Mouse (Mus musculus) thymus, postnatal 25 days (tissue): ENCODE measurements around the gene Tgfbr3.
A peak's percentile ranks its signal among the peaks of the same experiment; 100 is the strongest.
"Not testable (repeated sequence)": the region's sequence is repeated elsewhere in the genome, so short reads cannot be mapped to it uniquely, and the experiment has no call there.

Source experiments
- DNase-seq: peaks from one replicate; pipeline ENCODE4 v3.0.0; 2022

Tgfbr3 gene

GRCm38 (mm10) chr5:107276186-107276585, 13.2 kb downstream of the Tgfbr3 start:
- DNase-seq, result no peak

- no peak for DNase-seq
These were observed 17.0 kb downstream of the Tgfbr3 start for GRCm38 (mm10) chr5:107272252-107273028.

GRCm38 (mm10) chr5:107269006-107269328, 20.5 kb downstream of the Tgfbr3 start:
- DNase-seq, result no peak

DNA sequence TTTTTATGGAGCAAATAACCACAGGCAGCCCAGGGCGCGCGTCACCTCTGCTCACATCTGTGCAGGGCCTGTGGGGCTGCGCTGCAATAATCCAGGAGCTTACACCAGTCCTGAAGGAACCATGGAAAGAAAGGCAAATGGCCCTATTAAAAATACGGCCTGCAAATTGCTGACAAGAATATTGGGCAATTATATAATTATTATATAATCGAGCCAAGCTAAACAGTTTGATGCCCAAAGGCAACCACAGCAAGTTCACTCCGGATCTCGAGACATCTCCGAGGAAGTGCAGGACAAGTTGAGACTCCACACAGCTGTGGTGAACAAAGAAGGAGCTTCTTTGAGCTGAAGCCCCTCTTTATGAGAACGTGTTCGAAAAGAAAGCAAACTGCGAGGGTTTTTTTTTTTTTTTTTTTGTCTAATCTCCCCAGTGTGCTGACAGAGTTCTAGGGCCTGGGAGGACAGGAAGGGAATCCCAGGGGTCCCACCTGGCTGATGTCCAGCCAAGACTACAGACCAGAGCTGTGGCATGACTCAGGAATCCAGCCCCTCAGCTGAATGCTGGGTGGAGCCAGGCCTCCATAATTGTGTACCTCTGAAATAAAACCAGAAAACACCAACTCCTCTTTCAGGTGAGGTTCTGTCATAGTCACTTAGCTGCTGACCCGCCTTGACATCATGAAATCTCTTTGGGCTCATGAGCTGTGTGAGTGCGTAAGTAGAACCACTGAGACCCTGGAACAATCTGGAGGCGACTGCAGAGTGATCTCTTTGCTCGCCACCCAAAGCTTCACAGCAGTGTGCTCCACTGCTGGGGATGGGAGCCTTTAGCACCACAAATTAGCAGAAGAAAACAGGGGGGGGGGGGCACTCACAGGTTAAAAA, 21.1 kb downstream of the Tgfbr3 start:
- no peak for DNase-seq

DNA sequence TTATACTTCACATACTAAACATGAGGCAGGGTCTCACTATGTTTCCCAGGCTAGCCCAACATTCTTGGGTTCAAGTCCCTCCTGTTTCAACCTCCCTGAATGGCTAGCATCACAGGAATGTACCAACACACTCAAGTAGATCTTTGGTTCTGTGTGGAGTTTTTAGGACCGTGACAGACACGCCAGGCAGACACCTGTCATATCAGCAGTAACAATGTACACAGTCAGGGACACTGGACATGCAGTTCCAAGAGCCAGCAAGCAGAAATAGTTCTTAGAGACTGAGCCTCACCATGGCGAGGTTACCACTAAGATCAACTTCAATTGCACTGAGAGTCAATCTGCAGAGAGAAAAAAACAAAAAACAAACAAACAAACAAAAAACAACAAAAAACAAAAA, 22.9 kb downstream of the Tgfbr3 start:
- no peak for DNase-seq

DNA sequence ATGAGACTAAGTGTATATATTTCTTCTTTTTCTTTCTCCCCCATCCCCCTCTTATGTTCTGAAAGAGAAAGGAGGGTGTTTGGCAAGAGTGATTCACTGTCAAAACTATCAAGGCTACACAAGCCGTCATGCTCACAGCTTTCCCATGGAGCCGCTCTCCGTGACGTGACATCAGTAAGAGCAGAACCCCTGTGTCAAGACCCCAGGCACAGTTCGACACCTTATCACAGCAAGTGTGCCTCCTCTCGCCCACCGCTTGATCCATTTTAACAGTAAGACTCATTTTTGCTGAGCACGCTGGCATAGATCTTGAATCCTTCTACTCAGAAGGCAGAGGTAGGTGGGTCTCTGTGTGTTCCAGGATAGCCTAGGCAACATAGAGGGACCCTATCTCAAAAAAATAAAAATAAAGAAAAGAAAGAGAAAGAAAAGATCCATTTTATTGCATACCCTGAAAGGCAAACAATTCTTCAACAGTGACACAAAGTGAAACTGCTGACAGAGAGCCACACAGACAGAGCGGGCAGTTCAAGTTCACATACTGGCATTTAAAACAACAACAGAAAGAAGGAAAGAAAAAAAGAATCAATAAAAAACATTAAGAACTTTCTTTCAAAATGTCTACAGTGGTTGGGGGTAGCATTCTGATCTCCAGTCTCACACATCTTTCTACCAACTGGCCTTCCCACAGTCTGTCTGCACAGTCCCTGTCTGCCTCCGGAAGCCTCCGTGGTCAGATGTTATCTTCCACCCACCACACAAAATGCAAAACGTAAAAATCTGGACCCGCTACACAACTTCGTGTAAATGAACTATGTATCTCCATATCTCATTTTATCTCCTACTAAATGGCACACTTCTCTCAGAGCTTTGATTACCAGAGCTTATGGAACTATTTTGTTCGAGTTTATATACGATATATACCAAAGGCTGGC, 24.7 kb downstream of the Tgfbr3 start:
- DNase-seq, result peak; percentile 49

- no peak for DNase-seq
These were observed 25.6 kb downstream of the Tgfbr3 start for GRCm38 (mm10) chr5:107263836-107264235.

DNA sequence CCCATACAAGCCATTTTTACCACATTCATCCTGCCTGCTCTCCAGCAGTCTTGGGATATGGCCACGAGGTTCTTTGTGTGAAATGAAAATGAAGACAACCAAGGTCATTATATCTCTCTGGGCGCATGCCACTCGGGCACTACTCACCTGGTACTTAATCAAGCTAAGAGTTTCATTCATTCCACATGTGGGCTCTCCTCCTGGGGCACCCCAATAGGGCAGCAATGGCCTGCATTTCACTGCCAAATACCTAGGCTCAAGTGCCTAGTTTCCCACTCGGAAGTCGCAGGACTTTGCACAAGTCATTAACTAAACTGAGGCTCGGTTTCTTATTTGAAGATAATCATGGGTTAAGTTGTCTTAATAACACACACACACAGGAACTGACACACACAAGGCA, 27.5 kb downstream of the Tgfbr3 start:
- DNase-seq, result no peak

- no peak for DNase-seq
These were observed 28.5 kb downstream of the Tgfbr3 start for GRCm38 (mm10) chr5:107260708-107261495.

DNA sequence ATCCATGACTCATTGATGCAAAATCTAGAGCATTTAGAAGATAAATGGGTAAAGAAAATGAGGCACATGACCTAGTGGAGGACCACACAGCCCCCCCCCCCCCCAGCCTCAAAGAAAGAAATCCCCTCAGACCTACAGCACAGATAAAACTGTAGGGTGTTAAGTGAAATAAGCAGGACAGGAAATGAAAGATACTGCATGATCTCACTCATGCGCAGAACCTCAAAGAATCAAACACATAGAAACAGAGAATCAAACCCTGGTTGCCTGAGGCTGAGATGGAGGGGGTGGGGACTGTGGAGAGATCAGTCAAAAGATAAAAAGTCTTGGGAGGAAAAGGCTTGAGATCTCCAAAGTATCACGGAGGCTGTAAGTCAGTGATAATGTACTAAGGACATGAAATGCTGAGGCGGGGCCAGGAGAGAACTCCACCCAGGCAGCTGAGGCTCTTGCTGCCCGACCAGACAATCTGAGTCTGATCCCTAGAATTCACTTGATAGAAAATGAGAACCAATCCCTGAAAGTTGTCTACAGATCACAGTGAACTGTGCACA, 29.9 kb downstream of the Tgfbr3 start:
- DNase-seq, result no peak

- DNase-seq, result no peak
These were observed 36.0 kb downstream of the Tgfbr3 start for GRCm38 (mm10) chr5:107253395-107253794.

DNA sequence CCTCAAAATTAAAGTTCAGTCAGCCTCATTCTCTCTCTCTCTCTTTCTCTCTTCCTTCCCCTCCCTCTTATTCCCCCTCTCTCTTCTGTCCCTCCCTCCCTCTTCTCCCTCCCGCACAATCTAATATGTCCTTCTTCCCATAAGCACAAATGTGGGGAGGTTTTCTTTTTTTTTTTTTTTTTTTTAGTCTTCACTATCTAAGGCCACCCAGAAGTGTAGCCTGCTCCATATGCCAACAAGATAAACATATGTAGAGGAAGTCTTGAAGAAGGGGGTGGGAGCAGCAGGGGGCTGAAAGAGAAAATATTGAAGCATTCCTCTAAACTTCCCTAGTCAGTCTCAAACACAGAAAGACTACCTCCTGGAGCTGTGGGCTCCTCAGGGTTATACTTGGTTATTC, 37.0 kb downstream of the Tgfbr3 start:
- DNase-seq, result no peak

GRCm38 (mm10) chr5:107251751-107252305, 37.6 kb downstream of the Tgfbr3 start:
- no peak for DNase-seq

- no peak for DNase-seq
These were observed 38.7 kb downstream of the Tgfbr3 start for GRCm38 (mm10) chr5:107250548-107251272.

- DNase-seq, result no peak
These were observed 40.7 kb downstream of the Tgfbr3 start for GRCm38 (mm10) chr5:107248732-107249131.

GRCm38 (mm10) chr5:107248302-107248701, 41.1 kb downstream of the Tgfbr3 start:
- DNase-seq, result not testable (repeated sequence)

GRCm38 (mm10) chr5:107247786-107248185, 41.6 kb downstream of the Tgfbr3 start:
- no peak for DNase-seq

- DNase-seq, result no peak
These were observed 46.0 kb downstream of the Tgfbr3 start for GRCm38 (mm10) chr5:107243445-107243844.

GRCm38 (mm10) chr5:107242993-107243392, 46.4 kb downstream of the Tgfbr3 start:
- DNase-seq, result no peak

DNA sequence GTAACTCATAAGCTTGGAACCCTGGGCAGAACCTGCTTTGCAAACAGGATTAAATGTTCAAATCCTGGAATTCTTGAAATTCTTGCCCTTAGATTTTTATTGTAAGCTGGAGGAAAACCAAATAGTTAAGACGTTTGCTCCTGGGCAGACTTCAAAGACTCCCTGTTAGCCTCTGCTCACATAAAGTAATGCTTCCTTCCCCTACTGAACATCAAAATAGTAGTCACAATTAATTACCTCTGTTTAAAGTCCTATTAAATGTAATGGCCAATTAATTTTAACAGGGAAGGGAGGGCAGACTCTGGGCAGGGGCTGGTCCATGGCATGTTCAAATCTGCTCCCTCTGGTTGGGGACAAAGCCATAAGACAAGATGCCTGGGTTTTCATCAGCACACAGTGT, 49.2 kb downstream of the Tgfbr3 start:
- no peak for DNase-seq

DNA sequence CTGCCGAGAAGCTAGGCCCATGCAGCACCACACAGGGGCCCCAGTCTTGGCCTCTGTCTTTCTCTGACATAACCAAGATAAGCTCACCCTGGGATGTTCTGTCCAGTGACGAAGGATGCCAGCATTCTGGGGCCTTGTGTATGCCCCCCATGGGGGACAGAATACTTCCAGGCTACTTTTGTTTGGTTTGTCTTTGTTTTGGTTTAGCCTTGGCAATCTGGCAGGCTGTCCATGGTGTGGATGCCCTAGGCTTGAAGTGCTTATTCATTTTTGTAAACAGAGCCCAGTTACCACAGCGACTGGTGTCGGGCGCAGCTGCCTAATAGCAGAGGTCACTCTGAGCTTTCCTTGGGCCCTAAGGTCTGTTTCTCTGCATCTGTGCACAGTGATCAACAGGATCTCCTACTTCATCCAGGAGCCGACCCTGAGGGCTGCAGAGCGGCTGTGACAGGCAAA, 51.4 kb downstream of the Tgfbr3 start:
- no peak for DNase-seq
